Mouse (Mus musculus): ENCODE data around the gene Prpf39. TPM values are rescaled to one million over a fixed set of nuclear protein-coding genes. Genes with fewer than 3 reads are reported as not detected.

Prpf39 gene
- polyA plus RNA-seq, 1 experiment from 2014 or later = 34.8 TPM

DNA sequence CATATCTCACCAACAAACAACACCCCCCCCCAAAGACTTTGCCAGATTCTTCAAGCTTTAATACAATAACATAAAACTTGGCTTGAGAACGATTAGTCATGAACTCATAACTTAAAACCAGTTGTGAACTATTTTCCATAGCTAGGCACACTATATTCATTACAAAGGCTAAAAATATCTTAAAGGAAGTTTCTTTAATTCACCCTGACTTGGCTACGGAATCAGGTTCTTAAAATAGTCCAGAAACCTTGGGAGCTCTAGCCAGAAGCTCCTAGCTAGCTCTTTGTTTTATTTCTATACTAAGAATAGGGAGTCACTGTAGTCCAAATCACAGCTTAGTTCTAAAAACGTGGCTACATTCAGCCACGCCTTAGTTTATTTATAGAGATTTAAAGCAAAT is 32.3 kb downstream of the Prpf39 start:
- CTCF ChIA-PET = interaction anchor here (1.3 kb wide), 1 partner anchor 9 kb away, joined by 4 read pairs; no protein-coding TSS in a partner anchor
- POLR2A ChIA-PET = interaction anchor here (1.2 kb wide), 1 partner anchor 14 kb away, joined by 3 read pairs; no protein-coding TSS in a partner anchor
- H3K27me3 ChIP-seq = no peaks in the 10 kb centered on the region
- DNase-seq (ENCODE audit: low read depth, low spot score) (no peak), ATAC-seq (no peak)
- in situ Hi-C loops (cut with MboI; ENCODE audit: low pct_unique_long_range_greater_than_20kb) = no loop called here
- no peak for TF ChIP-seq CTCF (IDR thresholded peaks at IDR 0.05)

DNA sequence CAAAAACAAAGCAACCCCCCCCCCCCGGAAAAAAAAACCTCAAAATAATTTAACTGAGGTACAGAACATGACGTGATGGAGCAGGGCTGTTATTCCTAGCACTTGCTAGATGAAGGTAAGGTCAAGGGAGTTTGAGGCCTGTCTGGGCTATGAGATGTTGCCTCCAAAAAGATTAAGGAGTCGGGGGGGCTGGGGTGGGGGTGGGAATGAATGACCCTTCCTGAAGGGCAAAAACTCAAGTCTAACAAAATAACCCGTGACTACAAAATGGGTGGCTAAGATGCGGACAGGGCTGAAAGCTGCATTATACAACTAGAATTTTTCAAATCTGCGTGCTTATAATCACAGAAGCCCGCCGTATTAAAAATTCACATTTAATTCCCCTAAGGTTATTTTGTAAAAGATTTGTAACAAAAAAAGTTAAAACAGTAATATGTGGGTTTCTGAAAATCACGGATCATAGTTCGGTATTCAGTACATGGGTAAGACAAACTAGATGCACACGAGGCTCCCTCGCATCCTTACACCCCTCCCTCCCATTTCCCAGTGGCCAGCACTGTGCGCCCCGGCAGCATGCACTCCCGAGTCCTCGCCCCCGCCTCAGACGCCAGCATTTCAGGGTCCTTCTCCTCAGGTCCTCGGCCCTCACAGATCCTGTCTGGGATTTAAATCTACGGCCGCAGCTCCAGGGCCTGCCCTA is 36.9 kb downstream of the Prpf39 start:
- CTCF ChIA-PET = interaction anchor here (0.7 kb wide), 1 partner anchor 99 kb away, joined by 3 read pairs; the partner anchor contains the start of gene Mis18bp1
- POLR2A ChIA-PET = no interaction called here
- DNase-seq (ENCODE audit: low read depth, low spot score) = no peak

DNA sequence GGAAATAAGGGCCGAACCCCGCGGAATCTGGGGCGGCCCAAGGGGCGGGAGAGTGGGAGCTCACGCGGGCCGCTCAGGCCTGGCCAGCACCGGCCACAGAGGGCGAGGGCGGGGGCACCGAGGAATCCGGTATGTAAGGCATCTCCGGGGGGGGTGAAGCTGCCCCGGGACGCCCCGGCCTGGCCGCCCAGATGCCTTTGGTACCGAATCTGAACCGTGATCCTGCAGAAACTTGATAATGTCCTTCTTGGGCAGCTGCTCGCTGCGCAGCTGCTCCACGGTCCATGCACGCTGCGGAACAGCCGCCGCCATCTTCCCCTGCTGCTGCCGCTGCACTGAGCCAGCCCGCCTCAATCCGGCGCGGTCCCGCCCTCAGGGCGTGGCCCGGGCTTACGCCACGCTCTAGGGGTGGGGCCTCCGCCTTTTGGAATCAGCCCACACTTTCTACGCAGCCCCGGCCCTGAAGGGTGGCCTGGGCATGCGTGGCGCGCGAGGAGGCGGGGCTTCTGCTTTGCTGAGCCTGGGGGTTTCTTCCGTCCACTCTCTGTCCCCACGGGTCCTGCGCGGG is 37.6 kb downstream of the Prpf39 start, which contains the start of gene Fkbp3:
Gene Fkbp3 (minus strand): TSS at position 397 of the 568 bp plus-strand sequence.
- ATAC-seq (peak; percentile 94), DNase-seq (ENCODE audit: low read depth, low spot score) (peak; percentile 72)
- no peak for TF ChIP-seq CTCF (IDR thresholded peaks at IDR 0.05)
- H3K27me3 ChIP-seq = no peaks in the 10 kb centered on the region
- ChIA-PET CTCF (interaction anchor here (0.7 kb wide), 1 partner anchor 99 kb away, joined by 3 read pairs; the partner anchor contains the start of gene Mis18bp1), POLR2A (no interaction called here)
- in situ Hi-C loops (cut with MboI; ENCODE audit: low pct_unique_long_range_greater_than_20kb) = no loop called here

More for the DNA sequence above, 36.9 kb downstream of the Prpf39 start:
- no peak for TF ChIP-seq CTCF (IDR thresholded peaks at IDR 0.05)
- H3K27me3 ChIP-seq = no peaks in the 10 kb centered on the region
- in situ Hi-C loops (cut with MboI; ENCODE audit: low pct_unique_long_range_greater_than_20kb) = no loop called here
- peak; percentile 25 for ATAC-seq

DNA sequence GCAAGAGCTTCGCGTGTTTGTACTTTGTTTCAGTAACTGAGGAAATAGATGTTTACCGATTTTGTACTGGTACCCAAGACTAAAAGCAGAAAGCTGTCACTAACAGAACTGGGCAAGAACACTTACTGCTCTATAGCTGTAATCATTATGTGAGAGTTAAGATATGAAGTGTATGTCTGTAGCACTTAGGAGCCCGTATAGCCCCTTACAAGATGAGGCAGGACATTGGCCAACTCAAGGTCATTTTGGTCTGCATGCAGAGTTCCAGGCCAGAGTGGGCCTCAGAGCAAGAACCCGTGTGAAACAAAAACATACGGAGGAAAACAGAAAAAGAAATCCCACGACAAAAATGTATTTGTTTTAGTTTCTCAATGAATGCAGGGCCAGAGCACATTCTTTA is 38.5 kb downstream of the Prpf39 start:
- CTCF ChIA-PET = no interaction called here
- POLR2A ChIA-PET = no interaction called here
- ATAC-seq = no peak
- in situ Hi-C loops (cut with MboI; ENCODE audit: low pct_unique_long_range_greater_than_20kb) = no loop called here
- no peak for TF ChIP-seq CTCF (IDR thresholded peaks at IDR 0.05)
- no peak for DNase-seq (ENCODE audit: low read depth, low spot score)
- no peaks in the 10 kb centered on the region for H3K27me3 ChIP-seq

DNA sequence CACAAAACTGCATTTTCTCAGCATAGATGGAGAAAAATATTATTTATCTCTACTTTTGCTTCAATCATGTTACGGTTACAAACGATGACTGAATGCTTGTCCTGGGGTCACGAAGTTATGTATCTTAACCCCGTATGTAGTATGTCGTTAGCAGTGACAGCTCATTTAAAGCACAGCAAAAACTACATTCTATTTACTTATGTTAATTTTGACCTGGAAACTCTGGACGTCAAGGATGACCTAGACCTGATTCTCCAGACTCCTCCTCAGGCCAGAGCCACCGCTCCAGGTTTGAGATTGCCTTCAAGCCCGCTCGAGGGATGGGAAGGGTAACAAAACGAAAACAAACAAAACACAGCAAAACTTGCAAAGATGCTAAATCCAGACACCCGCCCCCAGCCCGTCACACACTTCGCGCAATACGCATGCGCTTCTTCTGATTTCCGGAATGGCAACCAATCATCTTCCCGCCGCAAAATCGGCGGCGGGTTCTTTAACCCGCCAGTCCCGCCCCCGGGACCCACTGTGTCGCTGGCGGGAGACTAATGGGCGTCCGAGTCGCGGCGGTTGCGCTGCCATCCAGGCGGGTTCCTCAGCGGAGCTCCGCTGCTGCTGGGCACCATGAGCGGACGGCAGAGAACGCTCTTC is 39.1 kb downstream of the Prpf39 start, which contains the start of gene Fancm:
Gene Fancm (plus strand): TSS at position 519 of the 648 bp plus-strand sequence.
- no peak for TF ChIP-seq CTCF (IDR thresholded peaks at IDR 0.05)
- ATAC-seq = peak; percentile 34
- peak; percentile 51 for DNase-seq (ENCODE audit: low read depth, low spot score)
- in situ Hi-C loops (cut with MboI; ENCODE audit: low pct_unique_long_range_greater_than_20kb) = no loop called here
- ChIA-PET CTCF (no interaction called here), POLR2A (no interaction called here)
- no peaks in the 10 kb centered on the region for H3K27me3 ChIP-seq

DNA sequence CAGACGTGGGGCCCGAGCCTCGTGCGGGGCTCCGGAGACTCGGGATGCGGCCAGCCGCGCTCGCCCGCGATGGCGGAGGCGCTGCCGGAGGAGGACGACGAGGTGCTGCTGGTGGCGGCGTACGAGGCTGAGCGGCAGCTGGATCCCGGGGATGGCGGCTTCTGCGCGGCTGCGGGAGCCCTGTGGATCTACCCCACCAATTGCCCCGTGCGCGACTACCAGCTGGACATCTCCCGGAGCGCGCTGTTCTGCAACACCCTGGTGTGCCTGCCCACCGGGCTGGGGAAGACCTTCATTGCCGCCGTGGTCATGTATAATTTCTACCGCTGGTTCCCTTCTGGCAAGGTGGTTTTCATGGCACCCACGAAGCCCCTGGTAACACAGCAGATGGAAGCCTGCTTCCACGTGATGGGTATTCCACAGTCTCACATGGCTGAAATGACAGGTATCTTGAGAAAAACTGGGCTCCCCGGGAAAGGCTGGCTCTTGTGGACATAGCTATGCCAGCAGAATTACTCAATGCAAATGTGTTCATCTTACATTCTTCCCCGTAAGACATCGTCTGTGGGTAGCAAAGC is 39.7 kb downstream of the Prpf39 start:
- DNase-seq (ENCODE audit: low read depth, low spot score) = no peak
- POLR2A ChIA-PET = no interaction called here
- CTCF ChIA-PET = no interaction called here
- in situ Hi-C loops (cut with MboI; ENCODE audit: low pct_unique_long_range_greater_than_20kb) = no loop called here
- no peak for TF ChIP-seq CTCF (IDR thresholded peaks at IDR 0.05)
- ATAC-seq = peak; percentile 10
- no peaks in the 10 kb centered on the region for H3K27me3 ChIP-seq

DNA sequence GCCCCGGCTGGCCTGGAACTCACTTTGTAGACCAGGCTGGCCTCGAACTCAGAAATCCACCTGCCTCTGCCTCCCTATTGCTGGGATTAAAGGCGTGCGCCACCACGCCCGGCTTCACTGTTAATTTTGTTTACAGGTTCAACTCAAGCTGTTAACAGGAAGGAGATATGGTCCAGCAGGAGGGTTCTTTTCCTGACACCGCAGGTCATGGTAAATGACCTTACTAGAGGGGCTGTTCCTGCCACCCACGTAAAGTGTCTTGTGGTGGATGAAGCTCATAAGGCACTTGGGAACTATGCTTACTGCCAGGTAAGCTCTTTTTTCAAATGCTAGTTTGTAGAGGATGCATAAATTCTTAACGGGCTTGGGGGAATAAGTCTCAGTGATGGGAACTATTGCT is 40.8 kb downstream of the Prpf39 start:
- ChIA-PET POLR2A (no interaction called here), CTCF (no interaction called here)
- no peaks in the 10 kb centered on the region for H3K27me3 ChIP-seq
- no peak for TF ChIP-seq CTCF (IDR thresholded peaks at IDR 0.05)
- no peak for DNase-seq (ENCODE audit: low read depth, low spot score)
- no peak for ATAC-seq
- in situ Hi-C loops (cut with MboI; ENCODE audit: low pct_unique_long_range_greater_than_20kb) = no loop called here

DNA sequence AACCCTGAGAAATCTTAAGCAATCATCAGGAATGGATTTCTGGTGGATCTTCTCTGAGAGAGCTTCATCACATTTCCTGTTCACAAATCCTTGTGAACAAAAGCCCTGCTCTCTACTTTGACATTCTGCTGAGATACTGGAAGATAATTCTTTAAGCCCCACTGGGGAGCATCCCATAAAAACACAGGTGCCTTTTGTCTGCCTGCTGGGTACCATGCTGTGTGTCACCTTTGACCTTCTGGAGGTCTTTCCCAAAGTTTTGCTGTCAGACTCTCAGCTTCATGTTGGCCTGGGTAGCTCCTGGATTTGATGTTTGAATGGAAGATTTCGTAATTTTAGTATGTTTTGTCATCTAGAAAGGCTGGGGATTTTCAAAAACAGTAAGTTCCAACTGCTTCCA is 72.6 kb downstream of the Prpf39 start:
- no peak for TF ChIP-seq CTCF (IDR thresholded peaks at IDR 0.05)
- POLR2A ChIA-PET = no interaction called here
- CTCF ChIA-PET = no interaction called here
- in situ Hi-C loops (cut with MboI; ENCODE audit: low pct_unique_long_range_greater_than_20kb) = no loop called here
- ATAC-seq (no peak), DNase-seq (ENCODE audit: low read depth, low spot score) (no peak)
- H3K27me3 ChIP-seq = no peaks in the 10 kb centered on the region

DNA sequence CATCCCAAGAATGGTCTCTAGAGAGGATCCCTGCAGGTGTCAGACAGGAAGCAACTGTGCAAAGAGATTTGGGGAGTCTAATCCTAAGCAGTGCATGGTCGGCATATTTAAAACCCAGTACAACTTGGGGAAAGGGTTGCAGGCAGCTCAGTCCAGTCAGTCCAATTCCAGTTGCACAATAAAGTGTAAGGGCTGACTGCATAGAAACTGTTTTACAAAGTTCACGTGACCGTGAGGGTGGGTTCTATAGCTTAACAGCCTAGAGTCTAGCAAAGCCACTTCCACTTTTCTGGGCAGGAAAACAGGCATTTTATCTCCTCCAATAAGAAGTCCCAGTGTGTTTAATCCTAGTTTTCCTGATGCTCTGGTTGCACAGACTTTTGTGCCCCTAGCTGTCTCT is 75.4 kb downstream of the Prpf39 start:
- DNase-seq (ENCODE audit: low read depth, low spot score) = no peak
- ATAC-seq = no peak
- no peak for TF ChIP-seq CTCF (IDR thresholded peaks at IDR 0.05)
- H3K27me3 ChIP-seq = no peaks in the 10 kb centered on the region
- CTCF ChIA-PET = interaction anchor here (1.1 to 1.3 kb wide), 2 partner anchors 9 to 13 kb away, joined by 3 to 4 read pairs; no protein-coding TSS in a partner anchor
- in situ Hi-C loops (cut with MboI; ENCODE audit: low pct_unique_long_range_greater_than_20kb) = no loop called here
- POLR2A ChIA-PET = no interaction called here

DNA sequence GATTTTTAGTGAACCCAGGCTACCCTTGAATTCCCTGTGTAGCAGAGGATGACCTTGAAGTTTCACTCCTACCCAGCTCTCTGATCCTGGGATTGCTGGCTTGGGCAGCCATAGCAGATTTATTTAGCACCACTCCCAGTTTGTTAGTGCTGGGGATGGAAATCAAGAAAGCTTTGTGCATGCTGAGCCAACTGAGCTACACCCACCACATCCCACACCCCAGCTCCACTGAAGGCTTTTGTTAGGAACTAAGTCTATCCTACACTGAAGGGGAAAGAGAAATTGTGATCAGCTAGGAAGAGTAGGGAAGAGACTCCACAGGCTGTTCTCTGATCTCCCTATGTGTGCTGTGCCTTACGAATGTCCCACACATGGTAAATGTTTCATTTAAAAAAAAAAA is 76.7 kb downstream of the Prpf39 start:
- POLR2A ChIA-PET = no interaction called here
- ATAC-seq (no peak), DNase-seq (ENCODE audit: low read depth, low spot score) (no peak)
- TF ChIP-seq CTCF (IDR thresholded peaks at IDR 0.05) = no peak
- CTCF ChIA-PET = interaction anchor here (1.1 kb wide), 1 partner anchor 10 kb away, joined by 3 read pairs; no protein-coding TSS in a partner anchor
- in situ Hi-C loops (cut with MboI; ENCODE audit: low pct_unique_long_range_greater_than_20kb) = no loop called here
- H3K27me3 ChIP-seq = no peaks in the 10 kb centered on the region

Other genes starting within 250 kb of the Prpf39 start
- gene Gm527, start 118.4 kb upstream of the Prpf39 start, polyA plus RNA-seq (2021) = 2.6 TPM
- gene Klhl28, start 70.8 kb upstream of the Prpf39 start, polyA plus RNA-seq (2021) = 7.5 TPM
- 16.9 TPM for gene Togaram1, start 70.5 kb upstream of the Prpf39 start, polyA plus RNA-seq (2021)
- 146 TPM for gene Fkbp3, start 37.7 kb downstream of the Prpf39 start, polyA plus RNA-seq (2021)
- gene Fancm, start 39.3 kb downstream of the Prpf39 start, polyA plus RNA-seq (2021) = 4.5 TPM
- 9.0 TPM for gene Mis18bp1, start 136.3 kb downstream of the Prpf39 start, polyA plus RNA-seq (2021)
- gene Wdr20rt, start 189.2 kb downstream of the Prpf39 start, polyA plus RNA-seq (2021) = 0.08 TPM

Data from Patski (cell line).